24 mouse cellular contexts compared by ENCODE assay signal in the genomic region with DNA sequence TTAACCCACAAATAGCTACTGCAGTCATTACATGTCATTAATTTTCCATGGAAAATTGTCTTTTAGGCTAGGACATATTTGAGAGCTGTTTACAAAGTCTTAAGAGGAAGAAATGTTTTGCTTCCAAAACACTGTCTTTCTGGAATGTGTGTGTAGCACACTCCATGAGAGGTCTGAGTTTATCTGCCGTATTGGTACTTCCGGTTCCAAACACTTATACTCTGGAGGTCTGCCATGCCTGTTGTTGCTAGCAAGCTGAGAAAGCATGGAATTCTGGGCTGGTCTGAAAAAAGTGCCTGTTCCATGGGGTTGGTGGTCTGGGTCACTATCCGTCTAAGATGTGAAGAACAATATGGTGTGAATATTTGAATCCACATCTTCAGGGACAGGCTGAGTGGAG. TPM values are rescaled to one million over a fixed set of nuclear protein-coding genes. Genes with fewer than 3 reads are reported as not detected.
DNase-seq lines count a peak whose midpoint lies in the region; ATAC-seq and TF ChIP-seq lines count a peak whose summit lies in the region.
"Had no signal": no experiment of that assay in that cellular context is flagged by ENCODE, and none has a peak within 500 bp of the region (broad histone marks: within the 10 kb centered on the region; RNA-seq: fewer than 3 reads in every experiment).

No protein-coding gene starts in this region.

- no peak for TF ChIP-seq RAD21 in MEL (IDR thresholded peaks at IDR 0.05; ENCODE audit: low read depth, low read length)

- H3K36me3 ChIP-seq in heart, embryonic 15.5 days: no peaks in the 10 kb centered on the region
- no peaks in the 10 kb centered on the region for H3K36me3 ChIP-seq in lung, embryonic 14.5 days (ENCODE audit: insufficient read depth)
- H3K36me3 ChIP-seq in MEL (ENCODE audit: control insufficient read depth in 1 of 2, insufficient read depth in 2 of 2, low read length in 2 of 2): peaks cover 0 to 8% of the 10 kb centered on the region in 2 experiments; a peak in 2 of 4 replicates
- no peaks in the 10 kb centered on the region for H3K36me3 ChIP-seq in intestine, postnatal 0 days (ENCODE audit: control insufficient read depth, insufficient read depth)
- no peaks in the 10 kb centered on the region for H3K36me3 ChIP-seq in midbrain, embryonic 11.5 days (ENCODE audit: control insufficient read depth, insufficient read depth, low read length)
- H3K36me3 ChIP-seq: embryonic facial prominence, embryonic 13.5 days; midbrain, embryonic 15.5 days; neural tube, embryonic 15.5 days had no signal

- no peak for TF ChIP-seq POLR2A in MEL (IDR thresholded peaks at IDR 0.05; ENCODE audit: control insufficient read depth in 1 of 2, insufficient read depth in 1 of 2, low read depth in 1 of 2, low read length in 2 of 2, poor library complexity in 1 of 2)

- WGBS in heart, embryonic 15.5 days: 40% methylated on average over 3 of the region's 3 CpGs
- WGBS in lung, embryonic 14.5 days: 44% methylated on average over 3 of the region's 3 CpGs
- WGBS in intestine, postnatal 0 days: 70% methylated on average over 3 of the region's 3 CpGs
- 92% methylated on average over 3 of the region's 3 CpGs for WGBS in midbrain, embryonic 11.5 days

- TF ChIP-seq CTCF in lung, embryonic 14.5 days (IDR thresholded peaks at IDR 0.05; ENCODE audit: low read depth): no peak
- TF ChIP-seq CTCF in MEL (IDR thresholded peaks at IDR 0.05 in 2 of 3, conservative IDR thresholded peaks at IDR 0.05 in 1 of 3; ENCODE audit: control insufficient read depth in 1 of 3, insufficient read depth in 1 of 3, low read depth in 2 of 3, low read length in 3 of 3, poor library complexity in 1 of 3, severe bottlenecking in 1 of 3): no peak
- no peak for TF ChIP-seq CTCF in intestine, postnatal 0 days (IDR thresholded peaks at IDR 0.05; ENCODE audit: low read depth)

- no peaks in the 10 kb centered on the region for H3K9me3 ChIP-seq in heart, embryonic 15.5 days (replicated peaks)
- no peaks in the 10 kb centered on the region for H3K9me3 ChIP-seq in lung, embryonic 14.5 days (ENCODE audit: low read depth, low read length)
- H3K9me3 ChIP-seq in MEL (replicated peaks; ENCODE audit: insufficient read depth, low read length): no peaks in the 10 kb centered on the region
- H3K9me3 ChIP-seq in intestine, postnatal 0 days (ENCODE audit: control insufficient read depth): no peaks in the 10 kb centered on the region
- no peaks in the 10 kb centered on the region for H3K9me3 ChIP-seq in midbrain, embryonic 11.5 days (ENCODE audit: control insufficient read depth, low read length)
- H3K9me3 ChIP-seq: embryonic facial prominence, embryonic 13.5 days; midbrain, embryonic 15.5 days; neural tube, embryonic 15.5 days had no signal

- ATAC-seq in heart, embryonic 15.5 days (replicated peaks; ENCODE audit: insufficient number of reproducible peaks, insufficient read depth, low FRiP score, low read depth): no peak
- no peak for ATAC-seq in lung, embryonic 14.5 days (ENCODE audit: insufficient read depth)
- ATAC-seq in intestine, postnatal 0 days: no peak
- no peak for ATAC-seq in midbrain, embryonic 11.5 days (ENCODE audit: low FRiP score)
- no peak for ATAC-seq in monocyte, adult 5-6 weeks (replicated peaks; ENCODE audit: insufficient number of reproducible peaks, low FRiP score, low TSS enrichment, poor library complexity, severe bottlenecking)
- ATAC-seq: forebrain, embryonic 16.5 days; midbrain, embryonic 15.5 days; Patski had no signal

- no peak overlapping the region for H3K9ac ChIP-seq in heart, embryonic 15.5 days
- no peak overlapping the region for H3K9ac ChIP-seq in lung, embryonic 14.5 days
- 0 out of 2 replicates have a peak overlapping the region, but pooled peaks have one; percentile 13 for H3K9ac ChIP-seq in MEL (ENCODE audit: control insufficient read depth, low read depth, low read length, poor library complexity, severe bottlenecking)
- H3K9ac ChIP-seq in intestine, postnatal 0 days (ENCODE audit: low read depth, low read length): no peak overlapping the region
- no peak overlapping the region for H3K9ac ChIP-seq in midbrain, embryonic 11.5 days (ENCODE audit: low read length)
- H3K9ac ChIP-seq: embryonic facial prominence, embryonic 13.5 days; midbrain, embryonic 15.5 days; neural tube, embryonic 15.5 days had no signal

- no peak for TF ChIP-seq EP300 in MEL (IDR thresholded peaks at IDR 0.05; ENCODE audit: low read depth in 1 of 2, low read length in 2 of 2)

- H3K27me3 ChIP-seq in heart, embryonic 15.5 days: peaks cover 8% of the 10 kb centered on the region; the same call in 1 of the 2 replicates
- H3K27me3 ChIP-seq in lung, embryonic 14.5 days (ENCODE audit: insufficient read depth, low read length): 0 out of 2 replicates have a peak, but pooled peaks cover 2% of the 10 kb centered on the region
- H3K27me3 ChIP-seq in MEL (ENCODE audit: control insufficient read depth in 1 of 2, insufficient read depth in 2 of 2, low read length in 2 of 2): no peaks in the 10 kb centered on the region
- H3K27me3 ChIP-seq in intestine, postnatal 0 days (replicated peaks; ENCODE audit: control insufficient read depth, insufficient read depth, low read length): no peaks in the 10 kb centered on the region
- no peaks in the 10 kb centered on the region for H3K27me3 ChIP-seq in midbrain, embryonic 11.5 days (ENCODE audit: control insufficient read depth, insufficient read depth, low read length)
- H3K27me3 ChIP-seq: Patski had no signal

- no peak for DNase-seq in heart, adult 18-20 months
- peak; percentile 65 for DNase-seq in lung, embryonic 14.5 days
- no peak for DNase-seq in lung, adult 18-20 months
- peak; percentile 43 for DNase-seq in MEL (ENCODE audit: low read depth, low spot score)
- DNase-seq in midbrain, embryonic 11.5 days (ENCODE audit: low spot score, missing footprints): no peak
- DNase-seq: adrenal gland, adult 8-10 months; B cell, adult 2 months; cerebellum, adult 9-10 months; gastrocnemius, postnatal 36 days; kidney, adult 8-10 months; kidney, postnatal 4 days; layer of hippocampus, adult 9-11 months; left cerebral cortex, postnatal 4 days; liver; thymus, postnatal 36 days had no signal

- no peak overlapping the region for H3K4me3 ChIP-seq in heart, embryonic 15.5 days
- H3K4me3 ChIP-seq in lung, embryonic 14.5 days (ENCODE audit: low read depth, low read length): no peak overlapping the region
- H3K4me3 ChIP-seq in MEL (ENCODE audit: control insufficient read depth in 1 of 2, insufficient read depth in 1 of 2, low read depth in 2 of 2, low read length in 2 of 2): peak overlapping the region in 1 of 2 experiments; percentile 4; a peak in 2 of 4 replicates
- H3K4me3 ChIP-seq in intestine, postnatal 0 days (ENCODE audit: low read depth, low read length): no peak overlapping the region
- no peak overlapping the region for H3K4me3 ChIP-seq in midbrain, embryonic 11.5 days (ENCODE audit: low read depth, low read length)

- H3K79me2 ChIP-seq in MEL (ENCODE audit: control insufficient read depth, insufficient read depth, low read length, poor library complexity): no peaks in the 10 kb centered on the region; the same call in 1 of the 2 replicates

- H3K27ac ChIP-seq in heart, embryonic 15.5 days: peak overlapping the region; percentile 86
- H3K27ac ChIP-seq in lung, embryonic 14.5 days (ENCODE audit: low read depth): no peak overlapping the region
- H3K27ac ChIP-seq in MEL (ENCODE audit: control insufficient read depth, low read depth, low read length): 0 out of 2 replicates have a peak overlapping the region, but pooled peaks have one; percentile 2
- peak overlapping the region; percentile 64; the same call in 1 of the 2 replicates for H3K27ac ChIP-seq in intestine, postnatal 0 days (ENCODE audit: low read depth, low read length)
- H3K27ac ChIP-seq in midbrain, embryonic 11.5 days (ENCODE audit: low read depth, low read length): no peak overlapping the region
- H3K27ac ChIP-seq: embryonic facial prominence, embryonic 13.5 days; left cerebral cortex, adult 2 months; midbrain, embryonic 15.5 days; neural tube, embryonic 15.5 days had no signal

- H3K4me2 ChIP-seq in heart, embryonic 15.5 days: peak overlapping the region; percentile 68; the same call in 1 of the 2 replicates
- peak overlapping the region; percentile 76; the same call in 1 of the 2 replicates for H3K4me2 ChIP-seq in lung, embryonic 14.5 days
- 0 out of 2 replicates have a peak overlapping the region, but pooled peaks have one; percentile 70 for H3K4me2 ChIP-seq in intestine, postnatal 0 days (replicated peaks; ENCODE audit: low read depth)
- H3K4me2 ChIP-seq in midbrain, embryonic 11.5 days: no peak overlapping the region

- peaks cover 25% of the 10 kb centered on the region for H3K4me1 ChIP-seq in heart, embryonic 15.5 days (replicated peaks)
- peaks cover 5% of the 10 kb centered on the region; the same call in 1 of the 2 replicates for H3K4me1 ChIP-seq in lung, embryonic 14.5 days (ENCODE audit: insufficient read depth)
- peaks cover 0 to 6% of the 10 kb centered on the region in 2 experiments; a peak in 2 of 4 replicates for H3K4me1 ChIP-seq in MEL (ENCODE audit: control insufficient read depth in 1 of 2, insufficient read depth in 2 of 2, low read length in 2 of 2)
- peaks cover 2% of the 10 kb centered on the region for H3K4me1 ChIP-seq in intestine, postnatal 0 days (replicated peaks; ENCODE audit: control insufficient read depth, insufficient read depth, low read length)
- 0 out of 2 replicates have a peak, but pooled peaks cover 2% of the 10 kb centered on the region for H3K4me1 ChIP-seq in midbrain, embryonic 11.5 days (ENCODE audit: control insufficient read depth, insufficient read depth, low read length)
- H3K4me1 ChIP-seq: midbrain, embryonic 15.5 days had no signal

TF ChIP-seq in MEL, 35 proteins besides CTCF, POLR2A, EP300 and RAD21:
- TF ChIP-seq HCFC1 (IDR thresholded peaks at IDR 0.05; ENCODE audit: low read depth, low read length) (no peak), NELFE (IDR thresholded peaks at IDR 0.05; ENCODE audit: low read depth, low read length) (no peak), MAX (IDR thresholded peaks at IDR 0.05; ENCODE audit: low read length) (no peak), GATA1 (IDR thresholded peaks at IDR 0.05; ENCODE audit: low read depth, low read length) (peak; percentile 16; the same call in 1 of the 2 replicates), USF1 (IDR thresholded peaks at IDR 0.05; ENCODE audit: low read depth, low read length) (no peak), MAFK (IDR thresholded peaks at IDR 0.05; ENCODE audit: borderline replicate concordance, low read depth, low read length) (no peak)

RNA-seq across cellular contexts. Expression of gene Rd3, which starts 11.5 kb away (rescaled TPM):
- polyA plus RNA-seq in heart, embryonic 15.5 days (2015; fragmentation: Nextera tagmentation; extraction: Ambion mirVana): 4.4 and 4.9 TPM in 2 replicates
- total RNA-seq in heart, adult 18-20 months (2021): under 1 TPM; 0.15 to 0.26 TPM
- 0.45 and 1.8 TPM in 2 replicates for polyA plus RNA-seq in lung, embryonic 14.5 days (2014; fragmentation: Nextera tagmentation; extraction: Ambion mirVana)
- not detected in 2 replicates for total RNA-seq in MEL (2012; rRNA removed)
- not detected for polyA plus RNA-seq in MEL (2012; ENCODE audit: insufficient read depth in 1 of 2, insufficient read length in 2 of 2, low read depth in 1 of 2, low replicate concordance in 2 of 2, missing spikeins in 1 of 2)
- 0.08 and 0.10 TPM in 2 replicates for polyA plus RNA-seq in intestine, postnatal 0 days (2015; fragmentation: Nextera tagmentation; extraction: Ambion mirVana)
- polyA plus RNA-seq in midbrain, embryonic 11.5 days (2014; fragmentation: Nextera tagmentation; extraction: Ambion mirVana): 1.3 and 1.7 TPM in 2 replicates
- total RNA-seq in monocyte, adult 5-6 weeks (2017): not detected in 3 replicates

Comparison
In these comparisons a context has a peak if more than half of its experiments do, and no peak if none do; other contexts are left out.
1. DNase-seq: peak in lung, embryonic 14.5 days (single experiment) and MEL (single experiment); none in heart, adult 18-20 months (0 of 2), lung, adult 18-20 months (0 of 2) and midbrain, embryonic 11.5 days (single experiment).
2. H3K27ac ChIP-seq: peak in heart, embryonic 15.5 days (single experiment), MEL (single experiment) and intestine, postnatal 0 days (single experiment); none in lung, embryonic 14.5 days (single experiment) and midbrain, embryonic 11.5 days (single experiment).